Mouse (Mus musculus): ENCODE data around the gene Tmem190.
"Not testable (repeated sequence)": the region's sequence is repeated elsewhere in the genome, so short reads cannot be mapped to it uniquely, and the experiment has no call there.

Gene Tmem190

DNA sequence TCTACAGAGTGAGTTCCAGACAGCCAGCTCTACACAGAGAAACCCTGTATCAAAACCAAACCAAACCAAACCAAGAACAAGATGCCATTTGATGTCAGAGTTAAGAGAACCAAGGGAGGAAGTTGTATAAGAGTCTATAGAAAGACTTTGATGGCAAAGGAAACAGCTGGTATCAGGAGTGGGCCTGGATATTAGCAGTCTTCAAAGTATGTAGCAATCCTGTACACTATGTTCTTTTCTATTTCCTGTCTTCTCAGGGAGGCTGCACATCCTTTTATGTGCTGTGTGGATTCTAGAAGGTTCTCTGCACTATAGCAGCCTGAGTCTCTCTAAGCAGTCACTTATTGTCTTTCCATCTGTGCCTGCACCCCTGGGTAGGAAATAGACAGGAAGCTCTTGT lies 33.8 kb downstream of the Tmem190 start:
- DNase-seq, result no peak

DNA sequence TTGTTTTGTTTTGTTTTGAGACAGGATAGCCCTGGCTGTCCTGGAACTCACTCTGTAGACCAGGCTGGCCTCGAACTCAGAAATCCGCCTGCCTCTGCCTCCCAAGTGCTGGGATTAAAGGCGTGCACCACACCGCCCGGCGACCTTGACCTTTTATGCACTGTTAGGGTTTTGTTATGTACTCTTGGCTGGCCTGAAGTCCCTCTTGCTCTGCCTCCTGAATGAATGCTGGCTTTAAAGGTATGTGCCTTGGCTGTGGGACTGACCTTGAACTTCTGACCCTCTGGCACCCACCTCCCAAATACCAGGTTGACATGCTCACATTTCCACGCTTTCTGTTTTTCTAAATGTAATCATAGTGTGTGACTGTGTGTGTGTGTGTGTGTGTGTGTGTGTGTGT lies 38.2 kb downstream of the Tmem190 start:
- not testable (repeated sequence) for DNase-seq

DNA sequence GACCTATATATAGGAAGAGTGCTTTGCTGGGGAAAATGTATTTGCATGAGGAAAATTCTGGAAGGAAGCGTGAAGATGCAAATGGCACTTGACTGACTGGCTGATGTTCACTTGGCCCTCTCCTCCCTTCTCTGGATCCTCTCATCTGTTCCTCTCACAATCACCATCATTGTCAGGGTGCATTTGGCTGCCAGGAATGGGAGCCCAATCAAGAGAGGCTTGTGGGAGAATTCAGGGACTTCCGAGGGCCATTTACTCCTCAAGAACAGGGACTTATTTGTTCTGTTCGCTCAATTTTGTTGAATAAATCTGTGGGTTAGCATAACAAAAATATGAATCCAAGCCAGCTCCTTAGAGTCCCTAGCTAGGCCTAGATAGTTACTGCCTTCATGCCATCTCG lies 39.0 kb downstream of the Tmem190 start:
- no peak for DNase-seq

DNA sequence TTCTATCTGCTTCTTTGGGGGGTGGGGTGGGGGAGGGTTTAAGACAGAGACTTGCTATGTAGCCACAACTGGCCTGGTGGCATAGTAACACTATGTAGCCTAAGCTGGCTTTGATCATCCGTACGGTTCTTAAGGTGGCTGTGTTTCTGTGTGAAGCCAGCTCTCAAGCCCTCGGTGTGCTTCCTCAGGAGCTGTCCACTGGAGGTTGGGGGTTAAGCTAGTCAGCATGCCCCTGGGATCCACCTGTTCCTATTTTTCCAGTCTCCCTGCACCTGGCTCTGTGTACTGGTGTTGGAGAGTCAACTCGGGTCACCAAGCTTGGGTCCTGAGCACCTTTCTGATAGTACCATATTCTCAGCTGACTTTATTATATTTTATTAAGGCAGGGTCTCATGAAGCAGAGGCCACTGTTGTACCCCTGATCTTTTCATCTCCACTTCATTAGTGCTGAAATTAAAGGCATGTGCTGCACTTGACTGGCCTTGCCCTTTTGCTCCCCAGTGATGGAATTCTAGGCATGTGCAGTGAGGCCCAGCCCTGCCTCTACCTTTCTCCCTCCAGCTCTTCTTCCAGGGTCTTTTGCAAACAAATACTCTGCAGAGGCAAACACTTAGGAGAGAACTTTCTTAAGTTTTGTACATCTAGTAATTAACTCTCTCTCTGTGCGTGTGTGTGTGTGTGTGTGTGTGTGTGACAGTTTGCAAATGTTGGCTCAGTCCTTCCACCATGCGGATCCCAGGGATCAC lies 39.6 kb downstream of the Tmem190 start:
- no peak for DNase-seq

DNA sequence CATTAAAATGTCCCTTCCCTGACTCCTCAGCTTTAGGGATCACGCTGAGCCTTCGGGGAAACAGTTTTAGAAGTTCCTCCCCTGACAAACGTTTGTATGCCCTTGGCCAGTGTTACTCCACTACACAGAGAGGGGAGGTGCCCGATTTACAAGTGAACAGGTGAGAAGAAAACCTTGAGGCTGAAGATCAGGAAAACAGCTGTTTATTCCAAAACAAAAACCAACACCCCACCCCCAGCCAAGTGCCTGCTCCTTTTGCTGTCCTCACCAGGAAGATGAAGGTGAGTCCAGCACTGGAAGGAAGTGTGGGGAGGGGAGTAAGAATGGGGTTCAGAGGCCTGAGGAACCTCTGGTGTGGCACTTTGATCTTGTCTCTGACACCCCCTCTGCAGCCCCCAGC lies 42.6 kb downstream of the Tmem190 start:
- no peak for DNase-seq

DNA sequence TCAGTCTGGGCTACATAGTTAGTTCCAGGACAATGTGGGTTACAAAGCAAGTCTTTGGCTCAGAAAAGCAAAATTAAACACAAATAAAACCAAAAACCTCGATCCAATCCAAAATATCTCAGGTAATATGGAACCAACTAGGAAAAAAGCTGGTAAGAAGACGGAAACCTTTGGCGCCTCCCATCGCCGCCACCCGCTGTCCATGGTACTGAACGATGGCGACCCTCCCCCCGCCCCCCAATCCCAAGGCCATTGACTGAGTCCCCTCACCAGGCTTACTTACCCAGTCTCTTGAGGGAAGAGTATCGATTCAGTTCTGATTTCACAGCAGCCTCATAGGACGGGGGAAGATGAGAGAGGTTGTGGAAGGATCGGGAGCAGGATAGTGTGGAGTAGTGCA lies 47.7 kb downstream of the Tmem190 start:
- DNase-seq, result no peak
